Mouse (Mus musculus) heart, postnatal 25 days (tissue): ENCODE results near the gene Akap2. TPM values are rescaled to one million over a fixed set of nuclear protein-coding genes. Genes with fewer than 3 reads are reported as not detected.

Experiments
- DNase-seq: peaks from one replicate; pipeline ENCODE4 v3.0.0; 2022; ENCODE audit warnings: low spot score
- intact Hi-C: fragments of 180-260 bp; cut with DNase I; formaldehyde crosslinking; loops from one replicate; pipeline ENCODE4 v1.15.1; 2025
- total RNA-seq, 2 experiments: library from RNA; stranded (reverse); gene quantifications; 2 replicates each; pipeline ENCODE4 v1.2.3; 2021

Akap2 gene
- total RNA-seq, 2 experiments from 2014 or later: 84.4 to 96.1 TPM

DNA sequence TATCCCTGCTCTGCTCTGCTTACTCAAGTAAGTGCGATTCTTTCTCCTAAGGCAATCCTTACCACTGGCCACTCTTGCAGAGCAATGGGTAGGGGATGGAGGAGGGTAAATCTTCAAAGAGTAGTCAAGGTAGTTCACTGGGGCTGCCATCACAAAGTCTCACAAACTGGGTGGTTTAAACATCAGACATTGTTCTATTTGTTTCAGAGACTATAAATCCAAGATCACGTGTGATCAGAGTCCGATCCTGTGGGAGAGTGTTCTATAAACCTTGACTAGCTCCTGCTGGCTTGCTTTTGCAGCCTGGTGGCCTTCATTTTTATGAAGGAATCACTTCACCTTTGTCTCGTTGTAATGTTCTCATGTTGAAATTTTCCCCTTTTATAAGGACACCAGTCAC is 199.3 kb downstream of the Akap2 start:
- intact Hi-C loops: no loop called here
- DNase-seq: no peak

DNA sequence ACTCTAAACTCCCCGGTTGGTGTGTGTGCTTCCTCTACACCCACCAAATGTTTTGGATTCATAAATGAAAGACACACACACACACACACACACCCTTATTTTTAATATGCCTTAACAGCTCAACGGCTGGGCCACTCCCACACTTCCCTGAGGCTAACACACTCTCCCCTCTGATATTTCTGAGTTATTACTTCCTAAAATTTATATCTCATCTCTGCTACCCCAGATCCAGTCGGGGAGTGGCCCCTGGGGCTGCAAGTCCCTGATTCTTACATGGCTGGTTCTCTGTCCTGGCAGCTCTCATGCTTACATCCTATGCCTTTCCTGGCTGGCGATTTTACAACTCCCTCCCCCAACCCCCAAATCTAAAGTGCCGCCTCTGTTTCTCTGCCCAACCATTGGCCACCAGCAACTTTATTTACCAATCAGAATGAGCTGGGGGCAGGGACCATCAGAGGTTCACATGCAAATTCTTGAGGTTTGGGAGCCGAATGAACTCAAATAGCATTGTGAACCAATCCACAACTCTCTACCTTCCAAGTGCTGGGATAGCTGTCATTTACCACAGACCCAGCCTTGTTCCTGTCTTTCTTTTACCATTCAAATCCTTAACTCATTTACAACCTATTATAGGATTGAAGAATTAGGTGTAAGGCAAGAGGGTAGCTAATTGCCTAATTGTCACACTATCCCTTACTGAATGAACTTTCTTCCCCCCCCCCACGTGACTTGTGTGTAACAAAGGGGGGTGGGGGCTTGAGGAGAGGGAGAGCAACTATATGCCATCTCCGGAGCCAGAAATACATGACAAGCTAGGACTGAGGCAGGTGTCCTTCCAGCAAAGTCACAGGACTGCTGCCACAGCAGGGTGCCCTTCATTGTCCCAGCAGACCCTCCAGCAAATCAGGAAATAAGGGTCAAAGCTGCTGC is 202.3 kb downstream of the Akap2 start:
- intact Hi-C loops: no loop called here
- no peak for DNase-seq

DNA sequence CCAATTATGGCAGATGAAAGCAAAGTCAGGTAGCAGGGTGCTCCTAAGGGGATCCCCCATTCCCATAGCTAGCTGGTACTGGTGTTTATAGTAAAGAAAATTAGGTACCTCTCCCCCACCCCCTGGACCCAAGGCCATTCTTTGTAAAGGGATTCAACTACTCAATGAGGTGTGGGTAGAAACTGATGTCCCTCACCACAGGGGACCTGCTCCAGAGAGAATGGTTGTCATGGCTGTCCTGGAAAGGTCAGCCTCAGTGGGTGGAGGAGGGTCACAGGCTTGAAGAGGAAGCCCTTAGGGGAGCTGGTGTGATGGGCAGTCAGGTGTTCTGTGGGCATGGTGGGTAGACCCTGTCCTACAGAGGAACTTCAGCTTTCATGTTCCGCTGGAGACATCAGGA is 203.1 kb downstream of the Akap2 start:
- intact Hi-C loops: no loop called here

DNA sequence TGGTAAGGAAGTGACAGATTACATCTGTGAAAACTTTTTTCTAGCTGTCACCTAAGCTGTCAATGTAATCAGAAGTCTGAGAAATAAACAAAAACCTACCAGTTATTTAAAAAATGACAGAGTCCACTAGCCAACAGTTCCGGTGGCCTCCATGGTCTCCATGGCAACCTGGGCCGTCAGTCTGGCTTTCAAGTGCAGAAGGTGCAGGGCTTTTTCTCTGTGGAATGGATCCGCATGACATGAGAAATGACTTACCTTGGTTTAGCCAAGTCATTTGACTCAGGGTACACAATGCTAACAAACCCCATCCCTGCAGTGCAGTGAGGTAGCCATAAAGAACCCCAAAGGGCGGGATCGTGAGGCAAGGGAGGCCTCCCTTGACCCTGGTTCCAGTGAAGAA is 204.7 kb downstream of the Akap2 start:
- intact Hi-C loops: no loop called here
- no peak for DNase-seq

More for the DNA sequence above, 203.1 kb downstream of the Akap2 start:
- no peak for DNase-seq

DNA sequence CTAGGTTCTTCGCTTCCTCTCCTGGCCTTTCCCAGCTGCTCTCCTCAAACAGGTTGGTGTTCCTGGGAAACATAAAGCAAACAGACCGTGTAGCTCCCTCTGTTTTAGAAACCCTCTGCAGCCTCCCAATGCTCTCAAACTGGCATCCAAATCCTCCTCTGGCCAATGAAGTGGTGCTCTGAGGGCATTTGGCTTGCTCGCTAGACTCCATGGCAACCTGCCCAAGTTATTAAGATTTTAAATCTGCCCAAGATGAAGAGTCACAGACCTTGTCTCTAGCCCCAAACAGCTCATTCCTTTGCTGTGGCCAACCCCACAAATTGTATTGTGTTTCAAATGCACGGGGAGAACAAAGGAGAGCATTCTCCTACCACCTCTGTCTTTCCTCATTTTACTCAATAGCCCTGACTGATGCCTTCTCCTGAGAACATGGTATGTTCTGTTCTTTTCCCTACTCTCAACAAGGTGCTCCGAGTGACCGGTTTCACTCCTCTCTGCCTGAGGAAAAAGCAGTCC is 207.2 kb downstream of the Akap2 start:
- no peak for DNase-seq
- intact Hi-C loops: loop anchor here (5.0 kb wide), 1 partner anchor 328 kb away; no protein-coding TSS in a partner anchor

DNA sequence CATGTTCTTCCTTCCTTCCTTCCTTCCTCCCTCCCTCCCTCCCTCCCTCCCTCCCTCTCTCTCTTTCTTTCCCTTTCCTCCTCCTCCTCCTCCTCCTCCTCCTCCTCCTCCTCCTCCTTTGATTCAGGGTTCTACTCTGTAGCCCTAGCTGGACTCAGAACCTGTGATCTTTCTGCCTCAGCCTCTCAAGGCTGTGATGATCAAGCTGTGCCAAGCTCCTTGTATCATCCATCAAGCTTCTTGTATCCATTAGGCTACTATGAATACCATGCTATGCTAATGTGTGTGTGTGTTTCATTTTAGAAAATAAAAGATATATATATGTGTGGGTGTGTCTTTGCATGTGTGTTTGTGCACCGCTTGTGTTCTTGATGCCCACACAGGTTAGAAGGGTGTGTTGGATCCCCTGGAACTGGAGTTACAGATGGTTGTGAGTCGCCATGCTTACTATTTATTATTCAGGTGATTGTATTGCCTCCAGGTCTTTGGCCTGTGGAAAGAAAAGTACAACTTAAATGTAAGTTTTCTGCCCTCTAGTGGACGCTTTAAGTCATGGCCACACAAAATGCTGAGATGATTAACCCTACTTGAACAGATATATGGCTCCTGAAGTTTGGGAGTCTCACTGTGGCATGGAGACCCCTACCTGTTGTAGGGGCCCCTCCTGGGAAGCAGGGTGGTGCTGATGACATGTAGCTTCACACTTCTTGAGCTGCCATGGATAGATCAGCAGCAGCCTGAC is 210.2 kb downstream of the Akap2 start:
- DNase-seq: no peak
- intact Hi-C loops: loop anchor here (2.0 to 5.0 kb wide), 2 partner anchors 25 to 325 kb away; no protein-coding TSS in a partner anchor

DNA sequence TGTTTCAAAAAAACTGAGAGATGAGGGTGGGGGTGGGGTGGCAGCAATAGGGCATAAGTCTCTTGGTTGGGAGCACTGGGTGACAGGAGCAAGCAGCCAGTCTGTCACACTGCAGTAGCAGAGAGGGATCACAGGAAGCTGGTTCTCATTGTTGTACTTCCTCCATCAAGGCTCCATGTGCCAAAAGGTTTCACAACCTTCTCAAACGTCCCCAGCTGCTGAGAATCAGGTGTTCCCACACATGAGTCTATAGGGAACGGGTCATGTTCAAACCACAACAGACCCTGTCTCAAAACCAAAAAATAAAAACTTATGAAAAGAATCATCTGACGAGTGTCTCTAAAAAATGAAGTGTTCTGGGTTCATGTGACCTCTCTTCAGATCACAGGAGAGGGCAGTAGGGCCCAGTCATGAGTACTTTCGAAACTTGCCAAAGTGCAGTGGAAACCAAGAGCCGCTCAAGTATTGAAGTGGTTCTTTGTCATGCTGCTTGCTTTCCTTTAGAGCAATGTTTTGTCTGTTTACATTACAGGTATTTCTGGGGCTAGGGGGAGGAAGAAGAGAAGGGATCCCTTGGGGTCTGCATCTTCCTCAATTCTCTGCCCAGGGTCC is 213.2 kb downstream of the Akap2 start:
- intact Hi-C loops: no loop called here

DNA sequence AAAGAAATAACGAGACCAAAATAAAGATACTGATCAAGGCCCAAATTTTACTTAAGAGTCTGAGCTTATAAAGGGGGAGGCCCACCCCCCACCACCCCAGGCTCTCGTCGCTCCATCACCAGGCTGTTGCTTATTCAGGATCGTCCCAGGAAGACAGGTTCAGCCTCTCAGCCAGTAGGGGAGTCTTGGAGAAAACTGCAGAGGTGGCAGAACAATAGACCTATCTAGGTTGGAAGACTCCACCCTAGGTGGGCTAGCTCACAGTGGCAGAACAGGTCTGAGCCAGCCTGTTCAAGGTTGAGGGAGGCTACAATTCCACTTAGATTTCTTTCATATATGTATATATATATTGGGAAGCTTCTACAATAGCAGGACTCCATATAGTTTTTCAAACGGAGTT is 216.7 kb downstream of the Akap2 start:
- intact Hi-C loops: no loop called here
- no peak for DNase-seq

More for the DNA sequence above, 213.2 kb downstream of the Akap2 start:
- DNase-seq: no peak

DNA sequence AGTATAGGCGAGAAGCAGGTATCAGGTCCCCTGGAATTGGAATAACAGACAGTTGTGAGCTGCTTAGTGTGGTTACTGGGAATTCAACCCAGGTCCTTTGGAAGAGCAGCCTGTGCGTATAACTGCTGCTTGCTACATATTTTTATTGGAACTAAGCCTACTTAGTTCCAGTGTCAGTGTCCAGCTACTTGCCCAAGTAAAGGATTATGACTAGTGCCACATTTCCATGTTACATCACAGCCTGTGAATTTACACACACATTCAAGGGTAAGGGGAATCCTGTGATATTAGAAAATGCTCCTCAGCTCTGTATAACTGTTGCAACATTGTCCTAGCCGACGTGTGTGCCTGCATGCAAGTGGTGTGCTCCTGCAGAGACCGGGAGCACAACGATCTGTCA is 219.8 kb downstream of the Akap2 start:
- no peak for DNase-seq
- intact Hi-C loops: no loop called here

DNA sequence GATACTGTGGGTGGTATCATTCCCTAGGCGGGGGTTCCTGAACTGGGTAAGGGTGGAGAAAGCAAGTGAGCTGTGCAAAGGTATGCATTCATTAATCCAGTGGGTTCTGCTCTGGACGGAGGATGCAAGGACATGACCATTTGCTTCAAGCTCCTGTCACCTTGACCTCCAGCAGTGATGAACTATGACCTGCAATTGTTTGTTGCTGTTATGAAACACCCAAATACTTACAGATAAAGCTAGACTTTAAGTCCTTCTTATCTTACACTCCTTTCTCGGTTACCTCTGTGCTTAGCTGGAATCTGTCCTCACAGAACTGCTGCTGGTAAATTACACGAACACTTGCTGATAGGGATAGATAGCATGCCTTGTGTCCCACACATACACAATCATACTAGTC is 223.2 kb downstream of the Akap2 start:
- intact Hi-C loops: no loop called here
- no peak for DNase-seq

DNA sequence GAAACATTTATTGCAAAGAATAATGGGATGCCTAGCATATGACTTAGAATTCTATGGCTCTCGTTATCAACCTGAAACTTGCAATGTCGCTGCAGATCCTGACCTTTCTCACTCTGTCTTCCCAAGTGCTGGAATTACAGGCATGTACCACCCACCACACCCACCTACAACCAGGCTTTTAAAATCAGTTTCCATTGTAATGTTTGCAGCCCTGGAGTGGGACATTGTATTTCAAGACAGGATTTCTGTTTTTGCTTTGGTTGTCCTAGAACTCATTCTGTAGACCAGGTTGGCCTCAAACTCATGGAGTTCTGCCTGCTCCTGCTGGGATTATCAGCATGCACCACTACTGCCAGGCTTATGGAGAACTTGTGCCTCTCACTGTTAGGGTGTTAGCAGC is 225.4 kb downstream of the Akap2 start:
- no peak for DNase-seq
- intact Hi-C loops: no loop called here

Other genes with a start within 250 kb of the Akap2 start
- 10 to 100 TPM; 37.4 to 44.3 TPM for gene Pakap, start 149.5 kb upstream of the Akap2 start, total RNA-seq
- gene D630039A03Rik, start 198.6 kb downstream of the Akap2 start, total RNA-seq: under 1 TPM; 0.26 to 0.28 TPM
- gene Txn1, start 238.8 kb downstream of the Akap2 start, total RNA-seq: 100 to 1,000 TPM; 120 to 126 TPM